Mouse (Mus musculus) brain, embryonic 18.5 days (tissue): ENCODE measurements around the gene Slit3.

Experiments
- DNase-seq: peaks from one replicate; pipeline ENCODE4 v3.0.0-alpha.2; 2012; ENCODE audit warnings: low read depth, low spot score

Slit3 gene

GRCm38 (mm10) chr11:35676744-35677143 lies 555.7 kb downstream of the Slit3 start:
- DNase-seq = no peak

- no peak for DNase-seq
Observed at GRCm38 (mm10) chr11:35679976-35680375, 559.0 kb downstream of the Slit3 start.

GRCm38 (mm10) chr11:35687316-35687715 lies 566.3 kb downstream of the Slit3 start:
- DNase-seq = no peak

GRCm38 (mm10) chr11:35690515-35691281 lies 569.7 kb downstream of the Slit3 start:
- no peak for DNase-seq

GRCm38 (mm10) chr11:35693136-35693535 lies 572.1 kb downstream of the Slit3 start:
- DNase-seq = no peak

GRCm38 (mm10) chr11:35693625-35694024 lies 572.6 kb downstream of the Slit3 start:
- DNase-seq = no peak

- no peak for DNase-seq
Observed at GRCm38 (mm10) chr11:35697476-35697875, 576.5 kb downstream of the Slit3 start.

GRCm38 (mm10) chr11:35698901-35699300 lies 577.9 kb downstream of the Slit3 start:
- no peak for DNase-seq

- no peak for DNase-seq
Observed at GRCm38 (mm10) chr11:35703471-35703870, 582.4 kb downstream of the Slit3 start.

GRCm38 (mm10) chr11:35704381-35704780 lies 583.4 kb downstream of the Slit3 start:
- DNase-seq = no peak

- no peak for DNase-seq
Observed at GRCm38 (mm10) chr11:35704927-35705326, 583.9 kb downstream of the Slit3 start.

GRCm38 (mm10) chr11:35707431-35707830 lies 586.4 kb downstream of the Slit3 start:
- no peak for DNase-seq

- DNase-seq = no peak
Observed at GRCm38 (mm10) chr11:35711314-35711713, 590.3 kb downstream of the Slit3 start.

- DNase-seq = no peak
Observed at GRCm38 (mm10) chr11:35718881-35719280, 597.9 kb downstream of the Slit3 start.

GRCm38 (mm10) chr11:35723876-35724275 lies 602.9 kb downstream of the Slit3 start:
- no peak for DNase-seq

- DNase-seq = no peak
Observed at GRCm38 (mm10) chr11:35726341-35726846, 605.4 kb downstream of the Slit3 start.

- DNase-seq = no peak
Observed at GRCm38 (mm10) chr11:35728200-35728599, 607.2 kb downstream of the Slit3 start.

- no peak for DNase-seq
Observed at GRCm38 (mm10) chr11:35729186-35729585, 608.2 kb downstream of the Slit3 start.

- DNase-seq = no peak
Observed at GRCm38 (mm10) chr11:35732366-35732765, 611.3 kb downstream of the Slit3 start.

GRCm38 (mm10) chr11:35736817-35737216 lies 615.8 kb downstream of the Slit3 start:
- no peak for DNase-seq

GRCm38 (mm10) chr11:35737262-35737661 lies 616.2 kb downstream of the Slit3 start:
- DNase-seq = no peak

- no peak for DNase-seq
Observed at GRCm38 (mm10) chr11:35738102-35738501, 617.1 kb downstream of the Slit3 start.

- no peak for DNase-seq
Observed at GRCm38 (mm10) chr11:35743586-35743985, 622.6 kb downstream of the Slit3 start.
